Mouse (Mus musculus): ENCODE data around the gene Lkaaear1. TPM values are rescaled to one million over a fixed set of nuclear protein-coding genes. Genes with fewer than 3 reads are reported as not detected.

The Lkaaear1 gene
- polyA plus RNA-seq, 1 experiment from 2014 or later: not detected

GRCm38 (mm10) chr2:181670285-181670912, 27.8 kb downstream of the Lkaaear1 start:
- ATAC-seq (replicated peaks): no peak; the same call in 1 of the 2 replicates
- 3% methylated on average over 56 of the region's 56 CpGs for WGBS
- Histone ChIP-seq H3K9me3 (no peaks in the 10 kb centered on the region), H3K4me1 (peaks cover 20% of the 10 kb centered on the region), H3K27me3 (replicated peaks) (peaks cover 62% of the 10 kb centered on the region), H3K4me3 (peak overlapping the region; percentile 39), H3K9ac (0 out of 2 replicates have a peak overlapping the region, but pooled peaks have one; percentile 20), H3K36me3 (replicated peaks) (no peaks in the 10 kb centered on the region), H3K4me2 (peak overlapping the region; percentile 65), H3K27ac (no peak overlapping the region)

DNA sequence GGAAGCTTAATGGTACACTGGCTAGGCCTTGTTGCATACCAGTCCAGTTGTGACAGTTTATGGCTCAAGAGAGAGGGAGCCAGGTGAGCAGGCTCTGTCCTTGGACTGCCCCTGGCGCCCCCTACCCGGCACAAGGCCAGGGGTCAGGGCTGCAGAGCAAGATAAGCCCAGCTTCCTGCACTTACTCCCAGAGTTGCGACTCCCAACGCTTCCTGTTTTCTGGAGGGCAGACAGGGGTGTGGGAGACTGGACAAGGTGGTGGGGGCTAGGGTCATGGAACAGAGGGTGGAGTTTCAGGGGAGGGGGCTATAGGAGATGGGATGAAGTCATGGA, 35.0 kb downstream of the Lkaaear1 start:
- no peak for ATAC-seq (replicated peaks)
- no peak overlapping the region for H3K27ac ChIP-seq
- H3K27me3 ChIP-seq (replicated peaks): peaks cover 2% of the 10 kb centered on the region; the same call in 1 of the 2 replicates
- no peak overlapping the region for H3K4me3 ChIP-seq
- H3K9ac ChIP-seq: no peak overlapping the region
- WGBS: 47% methylated on average over 4 of the region's 4 CpGs
- no peaks in the 10 kb centered on the region for H3K36me3 ChIP-seq (replicated peaks)
- H3K9me3 ChIP-seq: no peaks in the 10 kb centered on the region
- H3K4me1 ChIP-seq: peaks cover 6% of the 10 kb centered on the region; the same call in 1 of the 2 replicates
- no peak overlapping the region for H3K4me2 ChIP-seq

DNA sequence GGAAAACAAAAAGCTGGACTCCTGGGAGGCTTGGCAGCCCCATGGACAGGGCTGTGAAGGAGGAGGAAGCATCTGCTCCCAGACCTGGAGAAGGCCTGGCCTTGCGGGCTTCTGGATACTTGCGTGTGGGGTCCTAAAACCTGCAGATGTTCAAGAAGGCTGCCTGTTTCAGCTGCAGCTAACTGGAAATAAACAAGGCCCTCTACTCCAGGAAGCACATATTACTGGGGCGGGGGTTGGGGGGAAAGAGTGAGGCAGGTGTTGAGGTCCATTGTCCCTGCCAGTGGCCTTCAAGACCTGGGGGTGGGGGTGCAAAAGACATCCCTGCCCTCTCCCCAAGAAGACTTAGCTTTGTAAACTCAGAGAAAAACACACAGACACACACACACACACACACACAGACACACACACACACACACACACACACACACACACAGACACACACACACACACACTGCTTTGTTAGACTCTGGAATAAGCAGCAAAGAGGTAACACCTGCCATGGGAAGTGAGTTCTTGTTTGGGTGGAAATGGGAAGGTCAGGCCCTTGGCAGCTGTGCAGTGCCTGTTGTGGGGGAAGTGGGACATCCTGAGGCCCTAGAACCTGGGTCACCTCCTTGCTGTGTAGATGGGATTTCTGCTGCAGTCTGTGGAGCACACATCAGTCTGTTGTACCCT, 35.5 kb downstream of the Lkaaear1 start:
- H3K9ac ChIP-seq: no peak overlapping the region
- no peaks in the 10 kb centered on the region for H3K36me3 ChIP-seq (replicated peaks)
- H3K9me3 ChIP-seq: no peaks in the 10 kb centered on the region
- H3K27ac ChIP-seq: no peak overlapping the region
- H3K4me2 ChIP-seq: no peak overlapping the region
- no peak for ATAC-seq (replicated peaks)
- H3K27me3 ChIP-seq (replicated peaks): no peaks in the 10 kb centered on the region
- H3K4me3 ChIP-seq: no peak overlapping the region
- peaks cover 6% of the 10 kb centered on the region; the same call in 1 of the 2 replicates for H3K4me1 ChIP-seq
- 85% methylated on average over 3 of the region's 3 CpGs for WGBS

- H3K9me3 ChIP-seq: no peaks in the 10 kb centered on the region
- peaks cover 6% of the 10 kb centered on the region; the same call in 1 of the 2 replicates for H3K4me1 ChIP-seq
- no peak overlapping the region for H3K9ac ChIP-seq
- H3K36me3 ChIP-seq (replicated peaks): peaks cover 17% of the 10 kb centered on the region; the same call in 1 of the 2 replicates
- H3K27ac ChIP-seq: no peak overlapping the region
- no peak overlapping the region for H3K4me3 ChIP-seq
- no peak overlapping the region for H3K4me2 ChIP-seq
- no peaks in the 10 kb centered on the region for H3K27me3 ChIP-seq (replicated peaks)
- WGBS: 11% methylated on average over 9 of the region's 9 CpGs
- peak; percentile 78 for ATAC-seq (replicated peaks)
Observed at GRCm38 (mm10) chr2:181659609-181660055, 38.6 kb downstream of the Lkaaear1 start.

- peaks cover 20% of the 10 kb centered on the region; the same call in 1 of the 2 replicates for H3K36me3 ChIP-seq (replicated peaks)
- H3K4me2 ChIP-seq: no peak overlapping the region
- H3K4me1 ChIP-seq: peaks cover 6% of the 10 kb centered on the region; the same call in 1 of the 2 replicates
- no peak overlapping the region for H3K27ac ChIP-seq
- no peak overlapping the region for H3K9ac ChIP-seq
- ATAC-seq (replicated peaks): peak; percentile 41
- 33% methylated on average over 17 of the region's 17 CpGs for WGBS
- no peaks in the 10 kb centered on the region for H3K27me3 ChIP-seq (replicated peaks)
- H3K9me3 ChIP-seq: no peaks in the 10 kb centered on the region
- no peak overlapping the region for H3K4me3 ChIP-seq
Observed at GRCm38 (mm10) chr2:181658930-181659555, 39.2 kb downstream of the Lkaaear1 start.

- Histone ChIP-seq H3K9me3 (no peaks in the 10 kb centered on the region), H3K27me3 (replicated peaks) (no peaks in the 10 kb centered on the region), H3K9ac (no peak overlapping the region), H3K4me1 (peaks cover 6% of the 10 kb centered on the region; the same call in 1 of the 2 replicates), H3K27ac (no peak overlapping the region), H3K36me3 (replicated peaks) (peaks cover 22% of the 10 kb centered on the region; the same call in 1 of the 2 replicates), H3K4me2 (no peak overlapping the region), H3K4me3 (no peak overlapping the region)
- no peak for ATAC-seq (replicated peaks)
- WGBS: 90% methylated on average over 7 of the region's 7 CpGs
Observed at GRCm38 (mm10) chr2:181658528-181658927, 39.7 kb downstream of the Lkaaear1 start.

DNA sequence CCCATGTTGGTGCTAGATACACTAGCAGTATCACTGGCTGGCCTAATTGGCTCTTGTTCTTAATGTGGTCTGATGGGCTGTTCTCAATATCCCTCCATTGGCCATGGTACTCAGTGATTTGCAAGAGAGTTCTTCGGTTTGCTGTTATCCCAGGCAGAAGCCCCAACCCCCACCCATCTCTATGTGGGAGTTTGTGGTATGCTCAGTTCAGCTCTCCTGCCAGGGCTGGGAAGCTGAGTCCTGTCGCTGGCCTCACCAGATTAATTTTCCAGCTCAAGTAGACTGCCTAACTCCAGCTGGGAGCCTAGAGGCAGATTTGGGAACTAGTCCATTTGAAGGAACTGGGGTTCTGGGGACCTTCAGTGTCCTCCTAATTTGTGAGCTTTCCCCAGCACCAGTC, 40.8 kb downstream of the Lkaaear1 start:
- peaks cover 28% of the 10 kb centered on the region for H3K36me3 ChIP-seq (replicated peaks)
- no peak overlapping the region for H3K27ac ChIP-seq
- 75% methylated on average over 2 of the region's 2 CpGs for WGBS
- no peak overlapping the region for H3K4me3 ChIP-seq
- no peak overlapping the region for H3K9ac ChIP-seq
- no peak overlapping the region for H3K4me2 ChIP-seq
- no peak for ATAC-seq (replicated peaks)
- no peaks in the 10 kb centered on the region for H3K27me3 ChIP-seq (replicated peaks)
- peaks cover 6% of the 10 kb centered on the region; the same call in 1 of the 2 replicates for H3K4me1 ChIP-seq
- no peaks in the 10 kb centered on the region for H3K9me3 ChIP-seq

DNA sequence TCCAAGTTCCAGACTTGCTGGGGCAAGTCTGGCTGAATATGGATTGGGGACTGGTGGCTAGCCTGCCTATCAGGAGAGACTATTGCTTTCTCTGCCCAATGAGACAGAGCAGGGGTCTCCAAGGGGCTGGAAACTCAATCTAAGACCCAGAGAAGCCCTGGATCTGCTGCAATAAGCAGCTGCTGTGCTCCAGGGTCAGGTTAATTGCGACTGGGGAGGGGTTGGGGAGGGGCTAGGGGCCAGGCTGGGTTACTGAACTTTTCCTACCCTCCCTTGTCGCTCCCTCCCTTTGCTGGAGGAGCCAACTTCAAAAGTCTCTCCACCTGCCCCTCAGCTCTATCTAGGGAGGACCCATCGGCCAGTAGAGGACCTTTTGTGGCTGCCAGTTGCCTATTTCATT, 41.5 kb downstream of the Lkaaear1 start, which contains the start of gene Gm29797:
Gene Gm29797 (plus strand): TSS at position 301 of the 400 bp plus-strand sequence.
- Histone ChIP-seq H3K36me3 (replicated peaks) (peaks cover 34% of the 10 kb centered on the region), H3K4me1 (peaks cover 6% of the 10 kb centered on the region; the same call in 1 of the 2 replicates)

DNA sequence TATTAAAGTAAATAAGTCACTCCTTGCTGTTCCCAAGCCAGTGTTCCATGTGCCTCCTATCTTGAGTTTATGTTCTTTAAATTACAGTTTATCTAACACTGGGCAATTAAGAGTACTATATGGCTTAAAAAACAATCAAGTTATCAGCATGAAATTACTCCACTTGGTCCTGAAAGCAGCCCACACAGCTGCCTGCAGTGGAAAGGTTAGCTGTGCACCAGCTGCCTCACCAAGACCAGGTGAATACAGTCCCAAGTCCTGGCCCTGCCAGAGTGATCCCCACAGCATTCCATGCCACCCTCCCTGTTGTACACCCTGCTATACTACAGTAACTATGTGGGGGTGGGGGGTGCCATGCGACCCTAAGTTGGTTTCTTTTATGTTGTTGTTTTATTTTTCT, 44.7 kb downstream of the Lkaaear1 start:
- Histone ChIP-seq H3K4me3 (no peak overlapping the region), H3K9ac (no peak overlapping the region), H3K27ac (no peak overlapping the region), H3K4me1 (no peaks in the 10 kb centered on the region), H3K27me3 (replicated peaks) (no peaks in the 10 kb centered on the region), H3K4me2 (no peak overlapping the region), H3K36me3 (replicated peaks) (peaks cover 55% of the 10 kb centered on the region), H3K9me3 (no peaks in the 10 kb centered on the region)
- 94% methylated on average over 1 of the region's 1 CpGs for WGBS
- no peak for ATAC-seq (replicated peaks)

More for the DNA sequence above, 41.5 kb downstream of the Lkaaear1 start, which contains the start of gene Gm29797:
- Histone ChIP-seq H3K27ac (no peak within 1 kb of the TSS), H3K9me3 (no peaks in the 10 kb centered on the region), H3K4me2 (no peak within 1 kb of the TSS), H3K27me3 (replicated peaks) (no peaks in the 10 kb centered on the region), H3K9ac (no peak within 1 kb of the TSS), H3K4me3 (no peak within 1 kb of the TSS)
- no peak for ATAC-seq (replicated peaks)
- WGBS: 76% methylated on average over 3 of the region's 3 CpGs

DNA sequence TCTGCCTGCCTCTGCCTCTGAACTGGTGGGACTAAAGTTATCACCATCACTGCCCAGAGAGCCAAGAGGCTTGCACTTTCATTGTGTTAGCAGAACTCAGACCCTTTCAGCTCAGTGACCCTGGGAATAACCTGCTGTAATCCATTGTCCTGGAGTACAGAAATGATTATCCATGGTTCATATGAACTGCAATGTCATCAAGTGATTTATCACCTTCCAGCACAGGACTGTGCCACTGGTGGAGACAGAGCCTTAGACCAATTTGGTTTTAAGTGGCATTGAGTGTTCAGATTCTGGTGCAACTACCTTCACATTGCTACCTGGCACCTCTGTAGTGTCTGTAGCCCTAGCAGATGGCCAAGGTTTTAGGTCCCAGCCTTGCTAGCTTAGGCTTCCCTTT, 45.2 kb downstream of the Lkaaear1 start:
- Histone ChIP-seq H3K4me2 (no peak overlapping the region), H3K9ac (no peak overlapping the region), H3K4me1 (no peaks in the 10 kb centered on the region), H3K27me3 (replicated peaks) (no peaks in the 10 kb centered on the region), H3K4me3 (no peak overlapping the region), H3K27ac (no peak overlapping the region), H3K36me3 (replicated peaks) (peaks cover 55% of the 10 kb centered on the region), H3K9me3 (no peaks in the 10 kb centered on the region)
- no peak for ATAC-seq (replicated peaks)

GRCm38 (mm10) chr2:181648926-181649325, 49.3 kb downstream of the Lkaaear1 start:
- Histone ChIP-seq H3K36me3 (replicated peaks) (peaks cover 46% of the 10 kb centered on the region), H3K4me1 (no peaks in the 10 kb centered on the region), H3K9ac (no peak overlapping the region), H3K9me3 (no peaks in the 10 kb centered on the region), H3K4me2 (no peak overlapping the region), H3K27ac (no peak overlapping the region), H3K4me3 (no peak overlapping the region), H3K27me3 (replicated peaks) (no peaks in the 10 kb centered on the region)
- ATAC-seq (replicated peaks): no peak
- WGBS: 81% methylated on average over 10 of the region's 10 CpGs
